Mouse (Mus musculus): ENCODE measurements at regions not wholly inside any gene's neighbourhood (a gene's known extent, or its start where the extent isn't known, plus 50 kb on each side); places are given as distances from the start of the nearest gene placed in this dataset.

- TF ChIP-seq TCF12 (IDR thresholded peaks at IDR 0.05; ENCODE audit: low read depth, low read length) (no peak), CTCF (conservative IDR thresholded peaks at IDR 0.05 in 1 of 2, IDR thresholded peaks at IDR 0.05 in 1 of 2; ENCODE audit: low read depth in 2 of 2, low read length in 2 of 2) (no peak), POLR2A (IDR thresholded peaks at IDR 0.05; ENCODE audit: low read depth, low read length) (no peak)
These were observed 218.5 kb downstream of the Wdr11 start for GRCm38 (mm10) chr7:129810141-129810540.

Data from CH12.LX (cell line).